Mouse (Mus musculus) cerebellum, adult 2 months (tissue): ENCODE measurements at regions not wholly inside any gene's neighbourhood (a gene's known extent, or its start where the extent isn't known, plus 50 kb on each side); places are given as distances from the start of the nearest gene placed in this dataset.

Source experiments
- CTCF ChIP-seq: fragments of 200-500 bp; IDR thresholded peaks from 2 replicates; pipeline ENCODE4 v1.5.1; 2011; ENCODE audit warnings: low read depth, mild to moderate bottlenecking, control low read depth, low read length, moderate library complexity, borderline replicate concordance; ENCODE audit not compliant: insufficient read depth
- POLR2A ChIP-seq: fragments of 200-500 bp; IDR thresholded peaks from 2 replicates; pipeline ENCODE4 v1.6.1; 2011; ENCODE audit warnings: low read length, control low read depth, borderline replicate concordance; ENCODE audit not compliant: insufficient read depth

- TF ChIP-seq CTCF (no peak), POLR2A (no peak)
Measured at GRCm38 (mm10) chr15:61670556-61670955, 747.7 kb upstream of the A1bg start.
